Mouse (Mus musculus): ENCODE results near the gene Cnga2.

The Cnga2 gene

GRCm38 (mm10) chrX:72047918-72048317 lies 56.3 kb downstream of the Cnga2 start:
- DNase-seq (ENCODE audit: extremely low spot score, low read depth, low spot score), result no peak

Data from hindlimb bud, embryonic 11.5 days (tissue).